Mouse (Mus musculus): ENCODE data around the gene Als2cr12. TPM values are rescaled to one million over a fixed set of nuclear protein-coding genes. Genes with fewer than 3 reads are reported as not detected.
A peak's percentile ranks its signal among the peaks of the same experiment; 100 is the strongest.

The Als2cr12 gene
- polyA plus RNA-seq, 1 experiment from 2014 or later = not detected

DNA sequence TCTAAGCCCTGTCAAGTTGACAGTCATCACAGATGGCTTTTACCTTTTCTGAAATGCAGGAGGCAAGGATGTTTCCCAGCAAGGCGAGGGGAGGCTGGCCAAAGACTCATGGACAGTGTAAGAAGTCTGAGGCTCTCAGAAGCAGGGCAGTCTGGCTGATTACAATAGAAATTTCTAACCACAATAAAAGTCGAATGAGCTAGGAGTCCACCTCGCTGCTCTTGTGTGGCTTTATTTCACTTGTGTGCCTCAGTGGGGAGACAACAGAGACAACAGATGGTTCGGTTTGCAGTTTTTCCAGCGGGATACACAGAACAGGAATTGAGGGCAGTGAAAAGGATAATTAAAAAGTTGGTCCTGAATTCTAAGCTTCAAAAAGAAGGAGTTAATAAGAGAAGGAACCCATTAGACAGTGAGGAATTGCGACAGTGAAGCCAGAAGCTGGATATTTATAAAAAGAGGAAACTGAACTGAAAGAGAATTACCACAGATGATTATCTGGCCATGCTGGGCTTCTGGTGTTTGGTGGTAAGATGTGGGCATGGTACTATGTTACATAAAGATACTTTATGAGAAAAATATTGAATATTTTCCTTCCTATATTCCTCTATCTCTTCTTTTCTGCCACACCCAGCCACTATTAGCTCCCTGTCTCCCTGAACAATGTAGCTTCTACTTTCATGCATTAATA, 77.7 kb downstream of the Als2cr12 start:
- Histone ChIP-seq H3K27me3 (ENCODE audit: insufficient read depth, low read length) (no peaks in the 10 kb centered on the region), H3K4me3 (ENCODE audit: low read depth, low read length) (no peak overlapping the region), H3K9me3 (ENCODE audit: low read depth, low read length) (no peaks in the 10 kb centered on the region), H3K9ac (no peak overlapping the region), H3K36me3 (ENCODE audit: insufficient read depth) (no peaks in the 10 kb centered on the region), H3K4me1 (ENCODE audit: insufficient read depth) (no peaks in the 10 kb centered on the region), H3K4me2 (no peak overlapping the region), H3K27ac (ENCODE audit: low read depth) (no peak overlapping the region)
- DNase-seq (no peak), ATAC-seq (ENCODE audit: insufficient read depth) (no peak)
- 80% methylated on average over 6 of the region's 6 CpGs for WGBS
- no peak for TF ChIP-seq CTCF (IDR thresholded peaks at IDR 0.05; ENCODE audit: low read depth)

DNA sequence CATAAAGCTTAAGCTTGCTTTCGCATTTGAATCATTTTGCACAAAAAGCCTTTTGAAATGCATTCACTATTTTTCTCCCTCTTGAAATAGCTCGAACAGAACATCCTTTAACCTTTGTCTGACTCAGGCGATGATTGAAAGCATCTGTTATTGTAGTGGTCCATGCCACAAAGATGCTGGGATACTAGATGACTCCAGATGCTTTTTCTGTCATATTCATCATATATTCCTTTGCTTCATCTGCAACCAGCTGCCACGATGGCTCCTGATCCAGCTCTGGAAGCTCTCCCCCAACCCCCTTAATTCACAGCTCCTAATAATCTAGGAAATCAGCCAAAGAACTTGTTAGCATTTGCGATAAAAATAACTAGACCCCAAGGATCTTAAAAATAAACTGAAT, 78.7 kb downstream of the Als2cr12 start:
- no peak for ATAC-seq (ENCODE audit: insufficient read depth)
- 62% methylated on average over 5 of the region's 5 CpGs for WGBS
- no peak for DNase-seq

DNA sequence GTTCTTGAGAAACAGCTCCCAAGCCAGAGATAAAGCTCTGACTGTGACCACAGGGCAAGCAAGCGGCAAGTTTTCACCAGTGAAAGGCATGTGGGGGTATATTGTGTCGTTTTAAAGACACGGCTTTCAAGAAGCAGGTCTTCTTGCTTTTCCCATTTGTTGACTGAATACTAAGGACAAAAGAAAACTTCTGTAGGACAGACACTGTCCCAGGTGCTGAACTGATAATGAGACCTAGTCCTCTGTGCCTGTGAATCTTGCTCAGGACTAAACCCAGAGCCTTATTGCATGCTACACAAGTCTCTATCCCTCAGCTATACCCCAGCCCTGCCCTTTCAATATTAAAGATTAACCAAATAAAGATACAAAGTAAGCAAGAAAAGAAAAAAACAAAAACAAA, 79.6 kb downstream of the Als2cr12 start:
- no peaks in the 10 kb centered on the region for H3K27me3 ChIP-seq (ENCODE audit: insufficient read depth, low read length)
- no peaks in the 10 kb centered on the region for H3K36me3 ChIP-seq (ENCODE audit: insufficient read depth)
- no peaks in the 10 kb centered on the region for H3K4me1 ChIP-seq (ENCODE audit: insufficient read depth)
- TF ChIP-seq CTCF (IDR thresholded peaks at IDR 0.05; ENCODE audit: low read depth) = no peak
- no peak overlapping the region for H3K4me3 ChIP-seq (ENCODE audit: low read depth, low read length)
- DNase-seq = peak; percentile 50
- H3K27ac ChIP-seq (ENCODE audit: low read depth) = no peak overlapping the region
- WGBS = 62% methylated on average over 3 of the region's 3 CpGs
- H3K9me3 ChIP-seq (ENCODE audit: low read depth, low read length) = no peaks in the 10 kb centered on the region
- no peak for ATAC-seq (ENCODE audit: insufficient read depth)
- H3K4me2 ChIP-seq = no peak overlapping the region
- H3K9ac ChIP-seq = no peak overlapping the region

More for the DNA sequence above, 78.7 kb downstream of the Als2cr12 start:
- Histone ChIP-seq H3K27ac (ENCODE audit: low read depth) (no peak overlapping the region), H3K27me3 (ENCODE audit: insufficient read depth, low read length) (no peaks in the 10 kb centered on the region), H3K4me2 (no peak overlapping the region), H3K36me3 (ENCODE audit: insufficient read depth) (no peaks in the 10 kb centered on the region), H3K4me1 (ENCODE audit: insufficient read depth) (no peaks in the 10 kb centered on the region), H3K4me3 (ENCODE audit: low read depth, low read length) (no peak overlapping the region), H3K9me3 (ENCODE audit: low read depth, low read length) (no peaks in the 10 kb centered on the region), H3K9ac (no peak overlapping the region)
- TF ChIP-seq CTCF (IDR thresholded peaks at IDR 0.05; ENCODE audit: low read depth) = no peak

DNA sequence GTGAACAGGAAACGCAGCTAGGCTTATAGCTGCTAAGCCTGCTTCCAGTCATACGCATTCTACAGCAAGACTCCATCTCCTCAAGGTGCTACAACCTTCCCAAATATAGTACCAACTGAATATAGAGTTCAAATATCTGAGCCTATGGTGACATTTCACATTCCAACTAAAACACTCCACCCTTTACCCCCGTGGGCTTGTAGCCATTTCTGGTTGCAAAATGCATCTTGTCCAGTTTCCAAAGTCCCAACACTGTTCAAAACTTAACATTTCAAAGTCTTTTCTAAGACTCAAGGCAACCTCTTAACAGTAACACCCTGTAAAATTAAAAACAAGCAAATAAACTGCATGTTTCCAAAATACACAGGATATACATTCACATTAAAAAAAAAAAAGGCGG, 80.6 kb downstream of the Als2cr12 start:
- H3K4me3 ChIP-seq (ENCODE audit: low read depth, low read length) = no peak overlapping the region
- H3K9me3 ChIP-seq (ENCODE audit: low read depth, low read length) = no peaks in the 10 kb centered on the region
- H3K4me2 ChIP-seq = no peak overlapping the region
- H3K27ac ChIP-seq (ENCODE audit: low read depth) = no peak overlapping the region
- H3K36me3 ChIP-seq (ENCODE audit: insufficient read depth) = no peaks in the 10 kb centered on the region
- no peak for TF ChIP-seq CTCF (IDR thresholded peaks at IDR 0.05; ENCODE audit: low read depth)
- H3K4me1 ChIP-seq (ENCODE audit: insufficient read depth) = no peaks in the 10 kb centered on the region
- 79% methylated on average over 4 of the region's 4 CpGs for WGBS
- H3K9ac ChIP-seq = no peak overlapping the region
- ATAC-seq (ENCODE audit: insufficient read depth) (no peak), DNase-seq (no peak)
- no peaks in the 10 kb centered on the region for H3K27me3 ChIP-seq (ENCODE audit: insufficient read depth, low read length)

DNA sequence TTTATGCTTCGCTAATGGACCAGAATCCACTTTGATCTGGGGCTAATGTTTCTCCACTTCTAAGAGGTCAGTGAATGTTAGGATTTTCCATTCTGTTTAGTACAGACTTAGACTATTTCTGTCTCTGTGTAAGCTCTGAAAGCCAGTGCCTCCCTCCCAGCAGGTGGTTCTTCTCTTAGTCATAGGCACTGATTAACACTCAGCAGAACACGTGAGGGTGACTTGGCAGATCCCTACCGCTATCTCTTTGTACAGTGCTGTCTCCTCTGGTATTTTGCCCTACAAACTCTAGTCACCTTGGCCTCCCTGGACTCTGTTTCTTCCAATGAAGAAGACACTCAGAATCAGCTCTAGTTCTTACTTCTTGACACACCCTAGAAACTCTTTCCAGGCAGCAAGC, 81.4 kb downstream of the Als2cr12 start:
- Histone ChIP-seq H3K4me1 (ENCODE audit: insufficient read depth) (no peaks in the 10 kb centered on the region), H3K9me3 (ENCODE audit: low read depth, low read length) (no peaks in the 10 kb centered on the region), H3K9ac (no peak overlapping the region), H3K27me3 (ENCODE audit: insufficient read depth, low read length) (no peaks in the 10 kb centered on the region), H3K36me3 (ENCODE audit: insufficient read depth) (no peaks in the 10 kb centered on the region), H3K27ac (ENCODE audit: low read depth) (no peak overlapping the region), H3K4me2 (no peak overlapping the region), H3K4me3 (ENCODE audit: low read depth, low read length) (no peak overlapping the region)
- ATAC-seq (ENCODE audit: insufficient read depth) (no peak), DNase-seq (peak; percentile 10)
- no peak for TF ChIP-seq CTCF (IDR thresholded peaks at IDR 0.05; ENCODE audit: low read depth)
- 35% methylated on average over 3 of the region's 3 CpGs for WGBS

DNA sequence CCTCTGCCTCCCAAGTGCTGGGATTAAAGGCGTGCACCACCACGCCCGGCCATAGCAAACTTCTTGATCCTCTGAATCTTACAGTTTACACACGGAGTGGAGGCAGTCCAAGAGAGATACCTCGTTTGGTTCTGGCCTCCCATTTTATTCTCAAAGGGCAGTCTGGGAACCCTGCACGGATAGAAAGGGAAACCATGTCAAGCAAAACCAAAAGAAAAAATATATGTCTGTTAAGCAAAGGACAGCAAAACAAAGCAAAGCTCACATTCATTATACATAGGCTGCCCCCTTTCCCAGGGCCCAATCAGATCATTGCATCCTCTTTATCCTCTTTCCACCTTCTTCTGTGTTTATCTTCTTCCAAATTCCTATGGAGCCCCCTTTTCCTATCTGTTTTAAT, 82.0 kb downstream of the Als2cr12 start:
- DNase-seq (peak; percentile 21), ATAC-seq (ENCODE audit: insufficient read depth) (no peak)
- no peak overlapping the region for H3K27ac ChIP-seq (ENCODE audit: low read depth)
- H3K27me3 ChIP-seq (ENCODE audit: insufficient read depth, low read length) = no peaks in the 10 kb centered on the region
- WGBS = 70% methylated on average over 6 of the region's 6 CpGs
- no peaks in the 10 kb centered on the region for H3K9me3 ChIP-seq (ENCODE audit: low read depth, low read length)
- H3K4me3 ChIP-seq (ENCODE audit: low read depth, low read length) = no peak overlapping the region
- H3K4me2 ChIP-seq = no peak overlapping the region
- H3K9ac ChIP-seq = no peak overlapping the region
- no peak for TF ChIP-seq CTCF (IDR thresholded peaks at IDR 0.05; ENCODE audit: low read depth)
- H3K4me1 ChIP-seq (ENCODE audit: insufficient read depth) = no peaks in the 10 kb centered on the region
- no peaks in the 10 kb centered on the region for H3K36me3 ChIP-seq (ENCODE audit: insufficient read depth)

DNA sequence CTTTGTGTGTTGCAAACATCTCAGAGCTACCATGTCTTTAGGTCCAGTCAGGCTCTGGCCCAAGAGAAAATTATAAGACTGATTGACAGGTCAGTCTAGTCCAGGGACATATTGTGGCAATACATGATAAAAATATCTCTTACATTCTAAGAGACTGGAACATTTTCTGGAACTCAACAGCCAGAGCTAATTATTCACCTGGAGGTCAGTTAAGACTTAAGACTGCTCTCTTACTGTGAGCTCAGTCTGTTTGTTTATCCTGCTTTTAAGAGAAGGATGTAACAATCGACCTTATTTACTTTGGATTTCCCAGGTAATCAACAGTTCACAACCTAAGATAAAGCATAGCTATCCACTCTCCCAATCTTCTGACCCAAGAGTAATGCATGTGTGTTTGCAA, 85.2 kb downstream of the Als2cr12 start:
- no peak for DNase-seq
- Histone ChIP-seq H3K4me3 (ENCODE audit: low read depth, low read length) (no peak overlapping the region), H3K4me1 (ENCODE audit: insufficient read depth) (no peaks in the 10 kb centered on the region), H3K9me3 (ENCODE audit: low read depth, low read length) (no peaks in the 10 kb centered on the region), H3K27ac (ENCODE audit: low read depth) (no peak overlapping the region), H3K4me2 (no peak overlapping the region), H3K36me3 (ENCODE audit: insufficient read depth) (no peaks in the 10 kb centered on the region), H3K27me3 (ENCODE audit: insufficient read depth, low read length) (no peaks in the 10 kb centered on the region), H3K9ac (no peak overlapping the region)
- no peak for TF ChIP-seq CTCF (IDR thresholded peaks at IDR 0.05; ENCODE audit: low read depth)
- ATAC-seq (ENCODE audit: insufficient read depth) = no peak
- 25% methylated on average over 1 of the region's 1 CpGs for WGBS
